Mouse (Mus musculus) forebrain, embryonic 13.5 days (tissue): Measurements from ENCODE around the gene Cmtm3. TPM values are rescaled to one million over a fixed set of nuclear protein-coding genes. Genes with fewer than 3 reads are reported as not detected.
"Not testable (repeated sequence)": the region's sequence is repeated elsewhere in the genome, so short reads cannot be mapped to it uniquely, and the experiment has no call there.

ENCODE experiments used
- ATAC-seq: fragments of 200-750 bp; cut with Nextera tagmentation; 2 replicates; pipeline ENCODE4 v1.8.0; 2017
- H3K27ac ChIP-seq: fragments of 300-500 bp; sonication (generic); 2 replicates; pipeline ENCODE4 v1.5.1; 2015; ENCODE audit warnings: inconsistent platforms, mild to moderate bottlenecking, moderate library complexity
- H3K27me3 ChIP-seq: fragments of 300-500 bp; sonication (generic); 2 replicates; pipeline ENCODE4 v1.6.1; 2015; ENCODE audit warnings: mild to moderate bottlenecking, inconsistent platforms
- H3K36me3 ChIP-seq: fragments of 300-500 bp; sonication (generic); 2 replicates; pipeline ENCODE4 v1.6.1; 2015; ENCODE audit warnings: mild to moderate bottlenecking, inconsistent platforms; ENCODE audit not compliant: poor library complexity, severe bottlenecking
- H3K4me1 ChIP-seq: fragments of 300-500 bp; sonication (generic); 2 replicates; pipeline ENCODE4 v1.6.1; 2015; ENCODE audit warnings: inconsistent platforms
- H3K4me2 ChIP-seq: fragments of 300-500 bp; sonication (generic); 2 replicates; pipeline ENCODE4 v1.6.1; 2015; ENCODE audit warnings: inconsistent platforms, mild to moderate bottlenecking, moderate library complexity
- H3K4me3 ChIP-seq: fragments of 300-500 bp; sonication (generic); 2 replicates; pipeline ENCODE4 v1.5.1; 2015; ENCODE audit warnings: mild to moderate bottlenecking, inconsistent platforms
- H3K9ac ChIP-seq: fragments of 300-500 bp; sonication (generic); 2 replicates; pipeline ENCODE4 v1.6.1; 2015; ENCODE audit warnings: mild to moderate bottlenecking, inconsistent platforms
- H3K9me3 ChIP-seq: fragments of 300-500 bp; sonication (generic); replicated peaks from 2 replicates; pipeline ENCODE4 v1.6.1; 2016; ENCODE audit warnings: inconsistent platforms
- WGBS: fragments of 180-500 bp; shearing (Covaris S2); methylation state at CpG from one replicate; pipeline ENCODE4 v1.1.7; 2015; 5-methylcytosine and 5-hydroxymethylcytosine counted together
- polyA plus RNA-seq: library from polyadenylated mRNA; unstranded; fragments of >200 nt; fragmentation: Nextera tagmentation; extraction: Ambion mirVana; gene quantifications from 2 replicates; pipeline ENCODE4 v1.2.1, GENCODE M21; 2015

The Cmtm3 gene
- polyA plus RNA-seq, result 31.6 and 36.1 TPM in 2 replicates

- Histone ChIP-seq H3K27ac (no peak within 1 kb of the TSS), H3K27me3 (no peaks in the 10 kb centered on the region)
- no peak for ATAC-seq
These were observed at the start of gene Cmtm3 for GRCm38 (mm10) chr8:104339229-104339982. Cmtm3 (plus strand) TSS chr8:104339410.

GRCm38 (mm10) chr8:104293081-104293480 lies 46.1 kb upstream of the Cmtm3 start, which contains the start of gene Cmtm2a:
Cmtm2a (minus strand) TSS chr8:104293181.
- H3K27ac ChIP-seq, H3K4me1 ChIP-seq, H3K9ac ChIP-seq, H3K36me3 ChIP-seq, ATAC-seq, H3K4me3 ChIP-seq, H3K4me2 ChIP-seq, H3K27me3 ChIP-seq, H3K9me3 ChIP-seq: not testable (repeated sequence)
- 81% methylated on average over 12 of the region's 12 CpGs for WGBS

More at GRCm38 (mm10) chr8:104339229-104339982, at the start of gene Cmtm3:
- 12% methylated on average over 18 of the region's 18 CpGs for WGBS
- H3K36me3 ChIP-seq, result no peaks in the 10 kb centered on the region
- H3K9me3 ChIP-seq, result peaks cover 4% of the 10 kb centered on the region; the same call in 1 of the 2 replicates
- peak within 1 kb of the TSS; percentile 73 for H3K9ac ChIP-seq
- H3K4me2 ChIP-seq, result peak within 1 kb of the TSS; percentile 81
- peaks cover 10% of the 10 kb centered on the region; the same call in 1 of the 2 replicates for H3K4me1 ChIP-seq
- H3K4me3 ChIP-seq, result peak within 1 kb of the TSS; percentile 60

- no peak overlapping the region for H3K9ac ChIP-seq
- WGBS, result 92% methylated on average over 1 of the region's 1 CpGs
- H3K4me1 ChIP-seq, result no peaks in the 10 kb centered on the region
- no peak overlapping the region for H3K4me2 ChIP-seq
- no peak overlapping the region for H3K4me3 ChIP-seq
- H3K27ac ChIP-seq, result no peak overlapping the region
- ATAC-seq, result no peak
- no peaks in the 10 kb centered on the region for H3K9me3 ChIP-seq
- no peaks in the 10 kb centered on the region for H3K36me3 ChIP-seq
- H3K27me3 ChIP-seq, result no peaks in the 10 kb centered on the region
These were observed 44.8 kb upstream of the Cmtm3 start for GRCm38 (mm10) chr8:104294396-104294795.

- H3K9me3 ChIP-seq, H3K36me3 ChIP-seq, H3K9ac ChIP-seq, H3K27ac ChIP-seq, H3K4me3 ChIP-seq, H3K27me3 ChIP-seq, H3K4me2 ChIP-seq: not testable (repeated sequence)
- peak; percentile 91 for ATAC-seq
- peaks cover 17% of the 10 kb centered on the region for H3K4me1 ChIP-seq
- 0% methylated on average over 3 of the region's 3 CpGs for WGBS
These were observed 37.6 kb upstream of the Cmtm3 start for GRCm38 (mm10) chr8:104301577-104301976.

GRCm38 (mm10) chr8:104302536-104302935 lies 36.7 kb upstream of the Cmtm3 start:
- H3K27me3 ChIP-seq, H3K9ac ChIP-seq, ATAC-seq, H3K9me3 ChIP-seq, H3K4me2 ChIP-seq, H3K27ac ChIP-seq, H3K36me3 ChIP-seq, H3K4me3 ChIP-seq: not testable (repeated sequence)
- WGBS, result 93% methylated on average over 4 of the region's 4 CpGs
- peaks cover 17% of the 10 kb centered on the region for H3K4me1 ChIP-seq

- Histone ChIP-seq H3K4me3 (no peak overlapping the region), H3K36me3 (no peaks in the 10 kb centered on the region), H3K27me3 (no peaks in the 10 kb centered on the region), H3K9me3 (no peaks in the 10 kb centered on the region), H3K27ac (no peak overlapping the region), H3K4me1 (peaks cover 17% of the 10 kb centered on the region), H3K4me2 (no peak overlapping the region), H3K9ac (no peak overlapping the region)
- 89% methylated on average over 11 of the region's 11 CpGs for WGBS
- ATAC-seq, result no peak
These were observed 34.2 kb upstream of the Cmtm3 start for GRCm38 (mm10) chr8:104304962-104305361.

- H3K4me3 ChIP-seq, ATAC-seq: not testable (repeated sequence)
- 74% methylated on average over 6 of the region's 6 CpGs for WGBS
These were observed 30.9 kb upstream of the Cmtm3 start for GRCm38 (mm10) chr8:104308341-104308740.

GRCm38 (mm10) chr8:104309441-104310155 lies 29.6 kb upstream of the Cmtm3 start, which contains the start of the genes Gm45711 and Cmtm1:
Gm45711 (minus strand) TSS chr8:104310081.
Cmtm1 (minus strand) TSS chr8:104310145.
- ATAC-seq, H3K27ac ChIP-seq, H3K4me2 ChIP-seq, H3K9ac ChIP-seq, H3K9me3 ChIP-seq, H3K4me1 ChIP-seq, H3K4me3 ChIP-seq, H3K27me3 ChIP-seq, H3K36me3 ChIP-seq: not testable (repeated sequence)
- 92% methylated on average over 36 of the region's 36 CpGs for WGBS

More at GRCm38 (mm10) chr8:104308341-104308740, 30.9 kb upstream of the Cmtm3 start:
- not testable (repeated sequence) for H3K36me3 ChIP-seq, H3K9ac ChIP-seq, H3K27me3 ChIP-seq, H3K4me1 ChIP-seq, H3K9me3 ChIP-seq, H3K4me2 ChIP-seq, H3K27ac ChIP-seq

GRCm38 (mm10) chr8:104312023-104312422 lies 27.2 kb upstream of the Cmtm3 start:
- not testable (repeated sequence) for H3K9me3 ChIP-seq, H3K9ac ChIP-seq, H3K27me3 ChIP-seq, H3K36me3 ChIP-seq, H3K4me3 ChIP-seq, H3K4me1 ChIP-seq, H3K27ac ChIP-seq, ATAC-seq, H3K4me2 ChIP-seq
- 91% methylated on average over 3 of the region's 3 CpGs for WGBS

GRCm38 (mm10) chr8:104313311-104313710 lies 25.9 kb upstream of the Cmtm3 start:
- WGBS, result 76% methylated on average over 4 of the region's 4 CpGs
- Histone ChIP-seq H3K27ac (no peak overlapping the region), H3K4me1 (no peaks in the 10 kb centered on the region), H3K36me3 (no peaks in the 10 kb centered on the region), H3K9ac (no peak overlapping the region), H3K4me2 (no peak overlapping the region), H3K27me3 (no peaks in the 10 kb centered on the region), H3K9me3 (no peaks in the 10 kb centered on the region), H3K4me3 (no peak overlapping the region)
- ATAC-seq, result no peak

- not testable (repeated sequence) for H3K4me2 ChIP-seq, ATAC-seq, H3K27ac ChIP-seq, H3K36me3 ChIP-seq, H3K27me3 ChIP-seq, H3K4me3 ChIP-seq, H3K9me3 ChIP-seq, H3K4me1 ChIP-seq, H3K9ac ChIP-seq
- WGBS, result 90% methylated on average over 11 of the region's 11 CpGs
These were observed 17.9 kb upstream of the Cmtm3 start, which contains the start of gene Gm11020 for GRCm38 (mm10) chr8:104321267-104321666. Gm11020 (plus strand) TSS chr8:104321567.

GRCm38 (mm10) chr8:104321930-104322329 lies 17.3 kb upstream of the Cmtm3 start, which contains the start of gene Cmtm2b:
Cmtm2b (plus strand) TSS chr8:104322230.
- not testable (repeated sequence) for H3K4me1 ChIP-seq, H3K9me3 ChIP-seq, ATAC-seq, H3K4me2 ChIP-seq, H3K27ac ChIP-seq, H3K4me3 ChIP-seq, H3K9ac ChIP-seq, H3K36me3 ChIP-seq, H3K27me3 ChIP-seq
- 90% methylated on average over 12 of the region's 12 CpGs for WGBS
